Mouse (Mus musculus) bone marrow macrophage, adult 2 months (primary cell): ENCODE data around the gene Pcbd2. TPM values are rescaled to one million over a fixed set of nuclear protein-coding genes. Genes with fewer than 3 reads are reported as not detected.

Experiments used
- H3K27ac ChIP-seq: 2 replicates; pipeline ENCODE4 v1.5.1; 2012; ENCODE audit warnings: low read depth, low read length; ENCODE audit not compliant: insufficient read depth
- H3K4me1 ChIP-seq: 2 replicates; pipeline ENCODE4 v1.6.1; 2012; ENCODE audit warnings: low read length; ENCODE audit not compliant: control insufficient read depth, insufficient read depth
- H3K4me3 ChIP-seq: 2 replicates; pipeline ENCODE4 v1.5.1; 2012; ENCODE audit warnings: mild to moderate bottlenecking, low read length, moderate library complexity; ENCODE audit not compliant: insufficient read depth
- CTCF ChIP-seq: IDR thresholded peaks from 2 replicates; pipeline ENCODE4 v1.5.1; 2012; ENCODE audit warnings: low read depth, mild to moderate bottlenecking, low read length, moderate library complexity
- POLR2A ChIP-seq: IDR thresholded peaks from 2 replicates; pipeline ENCODE4 v1.6.1; 2012; ENCODE audit warnings: mild to moderate bottlenecking, low read depth, low read length, borderline replicate concordance
- polyA plus RNA-seq: library from polyadenylated mRNA; stranded (reverse); fragments of >200 nt; gene quantifications from 2 replicates; pipeline ENCODE4 v1.2.4, GENCODE M21; 2012; ENCODE audit not compliant: missing spikeins, insufficient read depth, insufficient read length

Gene Pcbd2
- polyA plus RNA-seq, 1 experiment = 55.0 TPM

DNA sequence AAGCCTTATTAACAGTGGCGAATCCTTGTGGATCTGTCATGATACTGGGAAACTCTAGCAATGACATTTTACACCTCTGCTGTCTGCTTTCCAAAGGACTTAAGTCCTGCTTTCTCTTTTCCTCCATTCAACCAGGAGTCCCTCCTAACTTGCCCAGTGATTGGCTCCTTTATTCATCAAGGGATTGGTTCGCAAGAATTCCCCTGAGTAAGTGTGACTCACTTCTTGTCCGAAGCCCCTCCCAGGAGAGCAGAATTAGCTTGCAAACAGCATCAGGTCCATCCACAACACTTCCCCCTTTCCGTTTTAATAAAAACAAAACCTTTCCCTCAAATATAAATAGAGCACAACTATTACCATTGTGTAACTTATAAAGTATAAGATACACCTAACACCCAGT, 22.9 kb upstream of the Pcbd2 start:
- H3K27ac ChIP-seq = 0 out of 2 replicates have a peak overlapping the region, but pooled peaks have one; percentile 13
- no peak overlapping the region for H3K4me3 ChIP-seq
- no peak for TF ChIP-seq CTCF
- TF ChIP-seq POLR2A = no peak
- peaks cover 16% of the 10 kb centered on the region for H3K4me1 ChIP-seq

DNA sequence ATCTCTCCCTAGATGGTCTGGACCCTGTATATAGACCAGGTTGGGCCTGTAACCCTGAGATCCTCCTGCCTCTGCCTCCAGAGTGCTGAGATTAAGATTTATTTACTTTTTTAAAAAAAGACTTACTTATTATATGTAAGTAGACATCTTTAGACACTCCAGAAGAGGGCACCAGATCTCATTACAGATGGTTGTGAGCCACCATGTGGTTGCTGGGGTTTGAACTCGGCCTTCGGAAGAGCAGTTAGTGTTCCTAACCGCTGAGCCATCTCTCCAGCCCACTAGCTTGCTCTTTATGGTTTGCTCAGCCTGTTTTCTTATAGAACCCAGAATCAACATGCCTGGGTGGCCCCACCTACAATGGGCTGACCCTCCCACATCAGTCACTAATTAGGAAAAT, 14.3 kb upstream of the Pcbd2 start:
- no peak for TF ChIP-seq POLR2A
- TF ChIP-seq CTCF = no peak
- Histone ChIP-seq H3K27ac (no peak overlapping the region), H3K4me3 (no peak overlapping the region), H3K4me1 (peaks cover 16% of the 10 kb centered on the region)

DNA sequence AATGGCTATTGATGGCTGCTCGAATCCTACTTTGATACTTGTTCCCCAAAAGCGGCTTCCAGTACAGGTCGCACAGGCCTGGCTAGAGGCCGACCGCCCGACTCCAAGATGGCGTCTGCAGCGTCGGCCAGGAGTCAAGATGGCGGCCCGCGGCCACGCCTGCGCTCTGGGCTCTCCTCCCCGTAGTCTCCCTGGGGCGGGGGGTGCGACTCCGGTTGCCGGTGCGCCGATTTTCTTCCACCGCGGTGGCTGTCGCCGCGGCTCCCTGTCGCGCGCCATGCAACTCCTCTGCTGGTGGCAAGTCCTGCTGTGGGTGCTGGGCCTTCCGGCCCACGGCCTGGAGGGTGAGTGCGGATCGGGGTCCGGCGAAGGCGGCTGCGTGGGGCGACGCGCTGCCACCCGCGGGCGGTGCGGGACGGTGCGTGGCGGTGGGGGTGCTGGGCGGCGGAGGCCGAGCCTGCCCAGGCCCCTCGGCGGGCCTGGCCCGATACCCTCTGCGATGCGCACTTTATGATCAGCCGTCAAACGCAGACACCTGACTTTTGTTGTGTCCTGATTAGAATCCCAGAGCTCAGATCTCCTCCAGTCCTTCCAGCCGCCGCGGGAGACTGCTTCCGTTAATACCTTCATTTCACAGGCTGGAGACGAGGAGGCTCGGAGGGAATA, 12.5 kb upstream of the Pcbd2 start, which contains the start of gene Txndc15:
Gene Txndc15, plus strand, starts transcription at position 150 of the 666 bp plus-strand sequence.
- no peak for TF ChIP-seq CTCF
- peak; percentile 59; the same call in 1 of the 2 replicates for TF ChIP-seq POLR2A
- H3K27ac ChIP-seq = peak within 1 kb of the TSS; percentile 18
- peak within 1 kb of the TSS; percentile 89 for H3K4me3 ChIP-seq
- H3K4me1 ChIP-seq = peaks cover 16% of the 10 kb centered on the region

DNA sequence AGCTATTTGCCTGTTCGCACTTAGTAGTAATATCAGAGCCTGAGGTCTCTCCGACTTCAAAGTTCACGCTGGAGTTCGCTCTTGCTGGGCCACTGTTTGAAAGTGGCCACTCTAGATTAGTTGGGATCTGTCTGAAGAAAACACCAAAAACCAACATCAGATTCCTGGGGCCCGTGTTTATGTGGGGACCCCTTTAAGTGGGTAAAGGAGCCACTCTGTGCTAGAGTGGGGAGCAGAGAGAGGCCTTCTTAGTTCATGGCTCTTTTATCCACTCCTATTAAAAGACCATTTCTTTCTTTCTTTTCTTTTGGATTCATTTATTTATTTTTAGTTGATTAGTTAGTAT, 12.0 kb upstream of the Pcbd2 start:
- peak overlapping the region; percentile 89 for H3K4me3 ChIP-seq
- TF ChIP-seq CTCF (no peak), POLR2A (no peak)
- H3K27ac ChIP-seq = peak overlapping the region; percentile 18
- H3K4me1 ChIP-seq = peaks cover 16% of the 10 kb centered on the region

DNA sequence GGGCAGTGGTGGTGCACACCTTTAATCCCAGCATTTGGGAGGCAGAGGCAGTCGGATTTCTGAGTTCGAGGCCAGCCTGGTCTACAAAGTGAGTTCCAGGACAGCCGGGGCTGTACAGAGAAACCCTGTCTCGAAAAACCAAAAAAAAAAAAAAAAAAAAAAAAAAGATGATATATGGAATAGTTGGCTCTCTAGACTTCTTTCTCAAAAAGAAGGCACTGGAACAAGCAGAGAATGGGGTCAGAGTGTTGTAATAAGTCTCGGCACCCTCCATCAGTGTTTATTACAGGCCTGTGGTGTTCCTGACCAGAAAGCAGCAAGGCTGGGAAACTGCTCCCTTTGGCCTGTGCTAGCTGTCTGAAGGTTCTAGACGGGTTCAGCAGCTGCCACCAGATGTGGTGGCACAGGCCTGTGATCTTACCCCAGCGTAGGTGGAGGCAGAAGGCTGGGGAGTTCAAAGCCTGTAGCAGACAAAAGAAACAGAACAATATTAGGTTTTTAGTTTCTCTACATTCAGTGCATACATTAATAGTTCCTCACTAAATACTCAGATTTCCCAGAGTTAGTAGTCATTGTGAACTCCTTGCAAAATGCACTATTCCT, 11.2 kb upstream of the Pcbd2 start:
- Histone ChIP-seq H3K4me1 (peaks cover 16% of the 10 kb centered on the region), H3K4me3 (no peak overlapping the region), H3K27ac (no peak overlapping the region)
- TF ChIP-seq CTCF (no peak), POLR2A (no peak)

DNA sequence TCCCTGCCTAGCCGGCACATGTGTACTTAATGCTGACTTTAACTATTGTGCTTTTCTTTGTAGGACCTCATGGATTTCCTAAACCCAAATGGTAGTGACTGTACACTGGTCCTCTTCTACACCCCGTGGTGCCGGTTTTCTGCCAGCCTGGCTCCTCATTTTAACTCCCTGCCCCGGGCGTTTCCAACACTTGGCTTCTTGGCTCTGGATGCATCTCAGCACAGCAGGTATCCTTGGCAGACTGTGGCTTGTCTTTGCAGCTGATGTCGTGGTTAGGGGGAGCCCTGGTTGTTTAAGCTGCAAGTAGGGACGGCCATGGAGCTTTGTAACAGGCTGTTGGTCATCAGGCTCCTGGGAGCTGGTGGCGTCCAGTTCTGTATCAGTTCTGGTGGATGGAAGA, 5.7 kb upstream of the Pcbd2 start:
- H3K4me1 ChIP-seq = peaks cover 4% of the 10 kb centered on the region
- no peak overlapping the region for H3K4me3 ChIP-seq
- TF ChIP-seq POLR2A (no peak), CTCF (no peak)
- H3K27ac ChIP-seq = no peak overlapping the region

DNA sequence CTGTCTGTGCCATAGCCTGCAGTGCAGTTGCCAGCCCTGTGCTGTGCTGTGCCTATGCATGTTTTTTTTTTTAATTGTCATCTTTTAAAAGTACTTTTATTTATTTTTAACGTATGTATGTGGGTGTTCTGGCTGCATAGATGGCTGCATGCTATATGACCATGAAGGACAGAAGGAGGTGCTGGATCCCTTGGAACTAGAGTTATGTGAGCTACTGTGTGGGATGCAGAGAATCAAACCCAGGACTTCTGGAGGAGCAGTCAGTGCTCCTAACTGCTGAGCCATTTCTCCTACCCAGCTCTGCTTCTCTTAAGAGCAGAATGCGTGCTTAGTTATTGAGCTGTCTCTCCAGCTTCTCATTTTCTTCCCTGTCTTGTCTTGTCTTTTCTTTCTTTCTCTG, 5.2 kb upstream of the Pcbd2 start:
- H3K27ac ChIP-seq = no peak overlapping the region
- H3K4me3 ChIP-seq = no peak overlapping the region
- H3K4me1 ChIP-seq = no peaks in the 10 kb centered on the region; the same call in 1 of the 2 replicates
- TF ChIP-seq CTCF (no peak), POLR2A (no peak)

DNA sequence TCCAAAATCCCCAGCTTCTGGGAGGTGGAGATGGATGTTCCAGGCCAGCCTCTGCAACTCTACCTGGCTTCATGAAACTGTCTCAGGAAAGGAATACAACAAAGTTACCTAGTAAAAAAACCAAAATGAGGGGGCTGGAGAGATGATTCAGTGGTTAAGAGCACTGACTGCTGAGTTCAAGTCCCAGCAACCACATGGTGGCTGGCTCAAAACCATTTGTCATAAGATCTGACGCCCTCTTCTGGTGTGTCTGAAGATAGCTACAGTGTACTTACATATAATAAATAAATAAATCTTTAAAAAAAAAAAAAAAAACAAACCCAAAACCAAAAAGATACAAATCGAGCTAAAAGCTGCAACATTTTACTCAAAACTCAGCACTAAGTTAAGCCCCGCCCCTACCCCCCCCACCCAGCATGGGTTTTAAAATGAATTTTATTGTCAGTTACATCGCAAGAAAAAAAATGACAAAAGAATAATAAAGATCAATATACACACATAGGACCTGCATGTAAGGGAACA, 509 bp upstream of the Pcbd2 start:
- TF ChIP-seq CTCF (no peak), POLR2A (no peak)
- peak overlapping the region; percentile 69 for H3K4me3 ChIP-seq
- no peaks in the 10 kb centered on the region; the same call in 1 of the 2 replicates for H3K4me1 ChIP-seq
- H3K27ac ChIP-seq = peak overlapping the region; percentile 90

DNA sequence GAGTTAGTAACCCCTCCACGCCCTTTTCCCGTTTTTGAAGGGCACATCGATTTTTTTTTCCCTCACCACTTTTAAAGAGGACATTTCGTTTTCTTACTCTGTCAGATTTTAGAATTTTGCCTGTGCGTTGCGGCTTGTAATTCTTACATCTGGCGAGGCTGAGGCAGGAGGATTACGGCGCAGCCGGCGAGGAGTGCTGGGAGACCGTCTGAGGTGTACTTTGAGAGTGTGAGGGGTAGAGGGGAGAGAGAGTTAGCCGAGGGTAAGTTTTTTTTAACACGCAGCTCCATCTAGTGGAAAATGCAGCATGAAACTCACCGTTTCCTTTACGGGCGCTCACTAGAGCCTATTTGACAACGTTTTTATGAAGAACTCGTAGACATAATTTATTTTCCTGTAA, 671 bp downstream of the Pcbd2 start:
- peak overlapping the region; percentile 69 for H3K4me3 ChIP-seq
- no peaks in the 10 kb centered on the region; the same call in 1 of the 2 replicates for H3K4me1 ChIP-seq
- H3K27ac ChIP-seq = peak overlapping the region; percentile 90
- TF ChIP-seq POLR2A (no peak), CTCF (peak; percentile 42; the same call in 1 of the 2 replicates)

DNA sequence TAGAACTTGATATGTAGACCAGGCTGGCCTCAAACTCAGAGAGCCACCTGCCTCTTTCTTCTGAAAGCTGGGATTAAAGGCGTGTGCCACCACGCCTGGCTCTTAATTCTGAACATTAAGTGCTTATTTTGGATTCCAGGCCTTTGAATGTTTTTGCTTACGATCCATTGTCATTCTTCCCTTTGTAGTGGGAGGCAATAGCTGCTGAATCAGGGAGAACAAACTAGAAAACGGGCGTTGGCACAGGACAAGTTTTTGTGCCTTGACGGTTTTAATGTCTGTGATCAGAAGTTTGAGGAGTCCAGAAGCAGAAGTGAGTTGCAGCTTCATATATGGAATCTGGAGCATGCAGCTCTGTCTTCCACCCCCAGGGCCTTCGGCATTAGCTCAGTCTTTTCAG, 3.5 kb downstream of the Pcbd2 start:
- Histone ChIP-seq H3K27ac (no peak overlapping the region), H3K4me1 (no peaks in the 10 kb centered on the region; the same call in 1 of the 2 replicates), H3K4me3 (no peak overlapping the region)
- TF ChIP-seq POLR2A (no peak), CTCF (no peak)
